Mouse (Mus musculus) kidney, postnatal 10 days (tissue): ENCODE results near the gene Apopt1.
"Not testable (repeated sequence)": the region's sequence is repeated elsewhere in the genome, so short reads cannot be mapped to it uniquely, and the experiment has no call there.

ENCODE experiments used
- DNase-seq: peaks from one replicate; pipeline ENCODE4 v3.0.0; 2021; ENCODE audit warnings: mixed read lengths

The Apopt1 gene

DNA sequence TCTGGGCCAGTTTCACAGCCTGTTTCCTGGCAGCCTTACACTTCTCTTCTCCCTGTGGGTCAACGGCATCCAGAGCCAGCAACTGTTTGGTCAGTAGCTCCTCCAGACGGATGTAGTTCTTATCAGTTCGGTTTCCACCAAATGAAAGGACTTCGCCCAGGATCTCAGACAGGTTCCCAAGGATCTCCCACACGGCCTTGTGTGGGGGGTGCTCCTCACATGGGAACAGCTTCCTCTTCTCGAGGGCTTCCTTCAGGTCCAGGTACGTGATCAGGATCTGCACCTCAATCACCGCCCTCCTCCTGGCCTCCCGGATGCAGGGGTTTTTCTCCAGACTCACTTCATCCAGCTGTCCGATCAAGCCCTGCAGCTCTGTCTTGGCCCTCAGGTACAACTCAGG lies 3.0 kb upstream of the Apopt1 start:
- DNase-seq = no peak

DNA sequence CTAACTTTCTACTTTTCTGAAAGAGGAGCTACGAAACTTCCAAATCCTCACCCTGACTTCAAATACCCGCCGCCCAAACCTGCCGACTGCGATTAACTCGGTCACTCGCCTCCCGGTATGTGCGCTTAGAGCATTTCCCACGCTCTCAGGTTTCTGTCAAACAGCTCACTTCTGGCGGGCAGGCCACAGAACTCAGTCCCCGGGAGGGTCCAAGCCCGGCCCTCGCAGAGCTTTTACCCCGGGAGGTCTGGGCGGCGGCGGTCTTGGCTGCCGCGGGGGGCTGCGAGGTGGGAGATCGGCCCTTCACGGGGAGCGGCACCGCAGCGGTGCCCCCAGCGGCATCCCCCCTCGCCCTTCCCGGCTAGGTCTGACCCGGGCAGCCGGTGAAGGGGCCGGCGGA lies 585 bp upstream of the Apopt1 start:
- DNase-seq = peak; percentile 50

DNA sequence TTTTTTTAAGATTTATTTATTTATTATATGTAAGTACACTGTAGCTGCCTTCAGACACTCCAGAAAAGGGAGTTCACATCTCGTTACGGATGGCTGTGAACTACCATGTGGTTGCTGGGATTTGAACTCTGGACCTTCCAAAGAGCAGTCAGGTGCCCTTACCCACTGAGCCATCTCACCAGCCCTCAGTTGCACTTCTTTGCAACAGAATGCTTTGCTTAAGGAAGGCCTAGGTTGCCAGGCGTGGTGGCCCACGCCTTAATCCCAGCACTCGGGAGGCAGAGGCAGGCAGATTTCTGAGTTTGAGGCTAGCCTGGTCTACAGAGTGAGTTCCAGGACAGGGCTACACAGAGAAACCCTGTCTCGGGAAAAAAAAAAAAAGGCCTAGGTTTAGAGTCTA lies 819 bp downstream of the Apopt1 start:
- not testable (repeated sequence) for DNase-seq

DNA sequence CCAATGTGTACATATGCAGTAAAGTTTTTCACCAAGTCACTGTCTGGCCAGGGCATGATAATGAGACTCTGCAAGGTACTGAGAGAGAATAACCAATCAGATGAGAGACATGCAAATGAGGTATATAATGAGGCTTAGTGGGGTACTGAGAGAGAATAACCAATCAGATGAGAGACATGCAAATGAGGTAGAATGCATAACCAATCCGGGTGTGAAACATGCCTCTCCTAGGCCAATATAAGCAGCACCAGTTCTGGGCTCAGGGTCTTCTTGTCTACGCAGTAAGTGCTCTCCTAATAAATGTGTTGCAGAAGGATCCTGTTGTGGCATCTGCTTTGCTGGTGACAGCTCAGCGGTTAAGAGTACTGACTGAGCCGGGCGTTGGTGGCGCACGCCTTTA lies 3.4 kb downstream of the Apopt1 start:
- no peak for DNase-seq

DNA sequence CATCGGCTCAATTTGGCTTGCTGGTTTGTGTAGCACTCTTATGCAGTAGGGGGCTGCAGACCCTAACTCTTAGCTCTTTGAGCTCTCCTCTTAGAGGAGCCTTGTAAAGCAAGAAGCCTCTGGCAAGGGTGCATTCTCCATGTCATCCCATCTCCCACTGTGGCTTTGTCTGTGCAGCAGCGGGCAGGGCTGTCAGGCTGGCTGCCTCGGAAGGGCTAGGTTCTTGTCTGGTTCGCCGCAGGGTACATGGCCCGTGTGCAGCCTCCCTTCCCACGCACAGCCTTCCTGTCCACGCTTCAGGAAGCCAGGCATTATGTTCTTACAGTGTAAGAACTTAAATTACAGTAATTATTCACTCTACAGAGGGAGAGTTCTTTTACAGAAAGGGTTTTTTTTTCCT lies 5.6 kb downstream of the Apopt1 start:
- DNase-seq = no peak

DNA sequence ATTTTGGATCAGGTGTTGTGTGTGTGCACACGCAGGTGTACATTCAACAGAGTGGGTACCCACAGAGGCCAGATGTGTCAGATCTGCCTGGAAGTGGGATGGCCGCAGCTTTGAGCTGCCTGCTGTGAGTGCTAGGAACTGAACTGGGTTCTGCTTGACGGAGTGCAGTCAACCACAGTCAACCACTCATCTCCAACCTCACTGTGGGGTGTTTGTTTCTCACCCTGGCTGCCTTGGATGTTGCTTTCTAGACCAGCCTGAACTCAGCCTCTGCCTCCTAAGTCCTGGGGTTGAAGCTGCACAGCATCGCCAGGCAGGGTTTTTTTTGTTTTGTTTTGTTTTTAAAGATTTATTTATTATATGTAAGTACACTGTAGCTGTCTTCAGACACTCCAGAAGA lies 7.2 kb downstream of the Apopt1 start:
- DNase-seq = no peak

DNA sequence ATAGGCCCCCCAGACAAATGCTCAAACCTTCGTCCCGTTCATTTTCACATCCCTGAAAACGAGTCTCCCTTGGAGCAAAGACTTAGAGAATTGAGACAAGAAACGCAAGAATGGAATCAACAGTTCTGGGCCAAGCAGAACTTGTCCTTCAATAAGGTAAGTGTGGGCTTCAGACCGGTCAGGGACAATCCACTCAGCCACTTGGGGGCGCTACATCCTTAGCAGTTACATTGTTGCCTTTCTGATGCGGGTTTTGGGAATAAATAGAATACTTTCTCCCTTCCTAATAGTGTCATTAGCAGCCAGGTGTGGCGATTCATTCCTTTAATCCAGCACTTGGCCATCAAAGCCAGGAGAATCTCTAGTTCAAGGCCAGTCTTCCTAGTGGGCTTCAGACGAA lies 9.6 kb downstream of the Apopt1 start:
- DNase-seq = peak; percentile 75

DNA sequence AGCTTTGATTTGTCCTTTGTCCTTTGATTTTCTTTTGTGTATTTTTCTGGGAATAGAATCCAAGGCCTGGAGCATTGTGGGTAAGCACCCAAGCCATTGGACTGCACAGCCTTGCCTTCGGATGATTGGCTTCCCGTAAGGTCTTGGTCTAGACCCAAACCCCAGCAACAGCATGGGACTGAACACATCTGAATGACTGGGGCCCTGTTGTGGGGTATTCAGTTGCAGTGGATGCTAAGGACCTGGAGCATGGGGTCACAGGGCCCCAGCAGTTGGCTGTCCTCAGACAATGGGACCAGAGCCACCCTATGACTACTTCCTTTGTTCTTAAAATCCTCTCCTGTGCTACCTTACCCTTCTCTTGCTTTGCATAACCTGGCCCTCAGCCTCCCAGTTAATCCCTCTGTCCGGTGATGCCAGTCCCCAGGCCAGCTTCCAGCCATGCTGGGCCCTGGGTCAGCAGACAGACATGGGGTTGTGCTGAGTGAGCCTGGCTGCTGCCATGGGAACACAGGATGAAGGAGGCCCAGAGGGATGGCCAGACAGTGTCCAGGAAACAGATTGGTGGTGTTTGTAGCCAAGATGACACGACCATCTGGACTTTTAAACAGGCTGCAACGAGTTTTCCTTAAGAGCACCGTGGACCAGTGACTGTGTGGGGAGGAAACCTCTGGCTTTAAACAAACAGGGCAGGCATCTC lies 11.7 kb downstream of the Apopt1 start:
- DNase-seq = no peak

DNA sequence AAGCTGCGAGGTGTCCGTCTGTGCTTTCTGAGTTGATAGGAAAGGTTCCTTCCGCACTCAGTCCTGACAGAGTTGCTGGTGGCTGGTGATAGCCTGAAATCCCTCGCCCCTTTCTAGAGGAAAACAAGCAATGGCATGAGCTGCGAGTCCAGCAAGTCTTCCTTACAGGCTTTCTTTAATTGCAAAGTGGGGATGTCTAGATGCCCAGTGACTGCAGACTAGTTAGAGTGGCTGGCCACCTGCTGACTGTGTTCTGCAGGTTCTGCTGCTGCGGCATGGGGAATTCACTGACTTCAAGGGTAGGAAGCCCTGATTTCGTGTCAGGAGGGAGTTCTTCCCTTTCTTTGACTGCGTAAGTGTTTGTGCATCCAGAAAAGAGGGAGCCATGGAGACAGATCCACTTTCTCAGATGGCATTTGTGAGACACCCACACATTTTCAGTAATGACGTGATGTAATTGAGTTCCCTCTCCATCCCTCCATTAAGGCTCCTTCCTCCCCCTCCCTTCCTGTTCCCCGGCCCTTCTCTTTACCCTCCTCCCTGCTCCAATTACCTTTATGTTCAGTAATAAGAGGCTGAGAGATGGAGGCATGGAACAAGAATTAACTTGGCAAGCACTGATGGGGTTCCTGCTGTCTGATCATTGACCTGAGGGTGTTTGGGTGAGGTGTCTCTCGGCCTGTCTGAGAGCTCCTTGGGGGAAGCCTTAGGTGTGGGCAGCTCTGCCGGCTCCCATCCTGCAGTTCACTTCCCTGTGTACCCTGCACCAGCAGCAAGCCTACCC lies 12.5 kb downstream of the Apopt1 start:
- no peak for DNase-seq

DNA sequence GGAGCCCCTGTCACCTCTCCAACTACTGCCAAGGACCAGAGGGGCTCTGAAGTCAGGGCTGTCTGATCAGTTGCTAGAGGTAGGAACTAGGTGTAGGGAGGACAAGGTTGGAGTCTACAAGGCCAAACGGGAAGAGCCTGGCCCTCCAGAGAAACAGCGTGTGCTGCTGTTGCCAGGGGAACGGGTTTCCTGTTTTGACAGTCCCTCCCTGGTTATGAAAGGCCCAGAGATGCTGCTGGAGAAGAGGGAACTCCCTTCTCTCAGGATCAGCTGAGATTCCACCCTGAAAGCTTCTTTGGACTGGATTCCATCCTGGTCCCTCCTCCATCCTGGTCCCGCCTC lies 13.0 kb downstream of the Apopt1 start:
- peak; percentile 53 for DNase-seq

DNA sequence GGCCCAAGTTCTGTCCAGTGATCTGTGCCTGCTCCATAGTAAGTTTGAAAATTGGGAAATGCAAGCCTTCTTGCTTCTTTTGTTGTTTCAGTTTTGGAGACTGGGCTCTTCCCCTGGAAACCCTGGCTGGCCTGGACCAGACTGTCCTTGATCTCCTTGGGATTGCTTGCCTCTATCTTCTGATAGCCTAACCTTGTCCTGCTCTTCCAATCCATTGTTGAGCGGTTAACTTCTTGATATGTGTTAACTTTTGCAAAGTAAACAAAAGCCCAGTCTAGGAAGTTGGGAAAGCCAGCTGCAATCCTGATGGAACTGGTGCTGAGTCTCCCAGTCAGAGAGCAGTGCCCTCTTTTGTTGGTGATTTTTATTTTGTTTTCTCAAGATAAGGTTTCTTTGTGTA lies 14.9 kb downstream of the Apopt1 start:
- DNase-seq = no peak

DNA sequence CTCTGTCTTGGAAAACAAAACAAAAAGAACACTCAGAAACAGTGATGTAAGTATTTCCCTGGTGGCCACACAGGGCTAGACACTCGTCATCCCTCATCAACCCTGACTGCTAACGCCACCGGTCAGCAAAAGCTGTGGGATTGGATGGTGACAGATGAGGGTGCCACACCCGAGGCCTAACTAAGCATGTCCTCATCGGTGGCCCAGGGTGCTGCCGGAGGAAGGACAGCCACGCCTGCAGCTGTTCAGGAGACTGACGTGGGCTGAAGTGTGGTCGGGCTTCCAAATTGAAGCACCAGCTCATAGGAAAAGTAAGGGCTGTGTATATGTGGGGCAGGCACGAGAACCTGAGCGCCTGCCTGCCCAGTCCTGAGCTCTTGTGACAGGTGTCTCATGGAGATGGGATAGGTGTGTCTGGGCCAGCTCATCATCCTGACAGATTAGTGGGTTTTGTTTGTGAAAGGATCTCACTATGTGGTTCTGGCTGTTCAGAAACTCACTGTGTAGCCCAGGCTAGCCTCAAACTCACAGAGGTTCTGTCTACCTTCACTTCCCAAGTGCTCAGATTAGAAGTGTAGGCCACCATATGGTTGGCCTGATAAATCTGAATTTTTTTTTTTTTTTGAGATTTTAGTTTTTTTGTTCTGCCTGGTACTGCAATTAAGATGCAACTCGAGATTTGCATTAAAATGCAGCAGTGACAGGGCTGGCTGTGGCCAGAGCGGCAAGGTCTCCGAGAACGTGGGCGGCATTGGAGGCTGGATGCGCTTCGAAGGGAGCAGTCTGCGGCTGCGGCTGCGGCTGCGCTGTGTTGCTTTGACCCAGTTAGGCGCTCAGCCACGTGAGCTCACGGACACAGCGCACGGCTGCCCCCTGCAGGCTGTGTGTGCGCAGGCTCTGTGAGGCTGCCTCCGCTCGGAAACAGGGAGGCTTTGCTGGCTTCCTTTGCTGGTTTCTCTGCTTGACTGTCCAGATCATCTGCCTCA lies 19.1 kb downstream of the Apopt1 start:
- DNase-seq = peak; percentile 94

DNA sequence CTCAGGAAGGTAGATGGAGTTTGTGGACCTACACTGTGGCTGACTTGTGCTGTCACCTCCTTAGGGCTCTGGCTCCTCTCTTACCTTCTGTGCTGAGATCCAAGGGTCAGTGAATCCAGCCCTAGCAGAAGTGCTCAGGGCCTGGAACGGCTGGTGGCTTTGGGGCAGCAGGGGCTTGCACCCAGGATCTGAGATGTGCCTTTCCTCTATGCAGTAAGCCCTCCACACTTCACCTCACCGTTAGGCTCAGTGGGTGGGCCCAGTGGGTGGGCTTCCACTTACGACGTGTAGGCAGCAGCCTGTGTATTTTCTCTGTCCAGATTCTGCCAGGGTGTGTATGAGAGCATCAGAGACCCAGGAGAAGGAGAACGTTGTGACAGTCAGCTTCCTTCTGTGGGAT lies 19.9 kb downstream of the Apopt1 start:
- no peak for DNase-seq

DNA sequence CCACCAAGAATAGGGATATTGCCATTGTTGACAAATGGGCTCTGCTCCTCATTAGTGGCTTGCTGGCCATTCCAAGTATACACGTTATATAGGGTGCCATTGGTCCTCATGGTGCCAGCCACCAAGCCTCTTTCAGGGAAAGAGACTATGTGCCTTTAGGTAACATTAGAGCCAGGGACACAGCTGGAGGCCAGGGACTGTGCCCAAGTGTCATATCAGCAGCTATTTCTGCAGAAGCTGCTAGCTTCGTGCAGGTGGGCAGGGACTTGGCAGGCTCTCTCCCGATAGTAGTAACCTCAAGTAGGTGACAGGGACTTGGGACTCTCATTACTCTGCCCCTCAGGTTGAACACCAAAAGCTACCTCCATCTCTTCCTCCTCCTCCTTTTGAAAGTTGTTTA lies 21.9 kb downstream of the Apopt1 start:
- DNase-seq = no peak

DNA sequence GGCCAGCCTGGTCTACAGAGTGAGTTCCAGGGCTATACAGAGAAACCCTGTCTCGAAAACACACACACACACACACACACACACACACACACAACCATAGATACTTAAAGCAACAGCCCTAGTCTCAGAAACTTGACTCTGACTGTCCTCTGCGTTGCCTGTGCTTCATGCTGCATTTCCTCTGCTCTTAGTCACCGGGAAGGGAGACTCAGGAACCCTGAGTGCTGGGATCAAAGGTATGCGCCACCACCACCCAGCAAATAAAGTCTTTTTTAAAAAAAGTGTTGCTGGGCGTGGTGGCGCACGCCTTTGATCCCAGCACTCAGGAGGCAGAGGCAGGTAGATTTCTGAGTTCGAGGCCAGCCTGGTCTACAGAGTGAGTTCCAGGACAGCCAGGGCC lies 23.6 kb downstream of the Apopt1 start:
- not testable (repeated sequence) for DNase-seq

DNA sequence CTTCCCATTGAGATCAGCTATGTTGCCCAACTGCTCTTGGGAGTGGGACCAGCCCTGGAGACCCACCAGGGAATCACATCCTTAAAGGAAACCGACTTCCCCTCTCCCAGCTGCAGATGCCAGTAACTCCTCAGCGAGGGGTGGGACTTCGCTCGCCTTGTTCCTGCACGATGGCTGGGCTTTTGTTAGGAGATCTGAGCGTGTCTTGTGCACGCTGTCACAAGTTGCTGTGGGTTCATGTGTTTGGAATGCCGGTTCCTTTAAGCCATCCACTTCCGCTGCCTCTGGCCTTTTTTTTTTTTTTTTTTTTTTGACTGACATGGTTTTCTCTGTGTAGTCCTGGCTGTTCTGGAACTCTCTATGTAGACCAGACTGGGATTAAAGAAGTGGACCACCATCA lies 24.3 kb downstream of the Apopt1 start:
- DNase-seq = peak; percentile 35

DNA sequence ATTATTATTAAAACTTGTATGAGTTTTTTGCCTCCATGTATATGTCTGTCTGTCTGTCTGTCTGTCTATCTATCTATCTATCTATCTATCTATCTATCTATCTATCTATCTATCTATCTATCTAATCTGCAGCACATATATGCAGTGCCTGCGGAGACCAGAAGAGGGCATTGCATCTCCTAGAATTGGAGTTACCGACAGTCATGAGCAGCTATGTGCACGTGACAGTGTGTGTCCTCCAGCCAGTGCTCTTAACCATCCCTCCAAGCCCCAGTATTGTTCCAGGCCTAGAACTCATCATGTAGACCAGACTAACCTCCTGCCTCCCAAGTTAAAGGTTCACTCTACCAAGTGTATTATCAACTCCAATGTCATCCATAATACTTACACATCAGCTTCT lies 25.7 kb downstream of the Apopt1 start:
- DNase-seq = peak; percentile 85

DNA sequence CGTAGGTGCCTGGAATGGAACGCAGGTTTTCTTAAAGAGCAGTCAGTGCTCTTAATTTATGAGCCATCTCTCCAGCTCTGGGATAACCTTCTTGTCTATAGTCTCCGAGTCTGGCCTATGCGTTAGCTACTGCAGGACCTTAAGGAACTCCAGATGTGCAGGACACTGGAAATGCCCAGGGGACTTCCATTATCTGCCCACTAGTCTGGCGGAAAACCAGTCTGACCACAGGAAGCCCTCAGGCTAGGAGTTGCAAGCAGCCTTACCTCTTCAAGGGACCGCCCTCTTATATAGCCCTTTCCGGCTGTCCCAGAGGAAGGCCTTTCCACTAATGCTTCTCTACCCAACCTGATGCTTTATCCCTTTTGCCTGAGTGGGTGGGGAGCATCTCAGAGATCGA lies 28.3 kb downstream of the Apopt1 start:
- DNase-seq = no peak

DNA sequence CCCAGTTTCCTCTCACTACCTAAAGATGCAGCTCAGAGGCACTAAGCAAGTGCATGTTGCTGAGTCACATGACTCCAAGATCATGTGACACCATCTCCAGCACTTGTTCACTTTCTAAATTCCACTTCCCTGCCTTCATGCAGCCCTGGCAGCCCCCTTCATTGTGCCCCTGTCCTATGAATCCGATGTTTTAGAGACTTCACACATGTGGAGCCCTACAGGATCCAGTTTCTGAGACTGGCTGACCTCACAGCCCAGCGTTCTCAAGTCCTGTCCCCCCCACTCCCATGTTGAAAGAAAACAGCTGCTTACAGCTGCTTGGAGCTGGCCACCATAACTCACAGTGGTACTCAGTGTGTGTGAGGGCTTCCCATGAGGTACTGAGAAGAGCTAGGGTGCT lies 30.4 kb downstream of the Apopt1 start:
- DNase-seq = peak; percentile 74

DNA sequence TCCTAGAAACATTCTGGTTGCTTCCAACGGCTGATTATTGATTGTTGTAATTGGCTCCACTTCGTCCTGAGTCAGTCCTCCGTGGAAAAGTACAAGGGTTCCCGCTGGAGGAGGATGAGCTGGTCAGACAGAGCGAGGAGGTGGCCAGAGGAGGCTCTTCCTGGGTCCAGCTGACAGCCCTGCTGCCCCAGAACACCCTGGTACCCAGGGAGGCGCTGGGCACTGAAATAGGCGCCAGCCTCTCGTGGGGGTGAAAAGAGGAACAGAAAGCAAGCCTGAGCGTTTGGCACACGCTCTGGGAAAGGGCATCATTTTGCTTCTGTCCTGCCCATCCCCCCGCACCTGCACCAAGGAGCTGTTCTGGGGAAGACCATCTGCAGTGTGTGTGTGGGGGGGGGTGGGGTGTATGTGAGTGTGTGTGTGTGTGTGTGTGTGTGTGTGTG lies 30.9 kb downstream of the Apopt1 start:
- DNase-seq = peak; percentile 48

DNA sequence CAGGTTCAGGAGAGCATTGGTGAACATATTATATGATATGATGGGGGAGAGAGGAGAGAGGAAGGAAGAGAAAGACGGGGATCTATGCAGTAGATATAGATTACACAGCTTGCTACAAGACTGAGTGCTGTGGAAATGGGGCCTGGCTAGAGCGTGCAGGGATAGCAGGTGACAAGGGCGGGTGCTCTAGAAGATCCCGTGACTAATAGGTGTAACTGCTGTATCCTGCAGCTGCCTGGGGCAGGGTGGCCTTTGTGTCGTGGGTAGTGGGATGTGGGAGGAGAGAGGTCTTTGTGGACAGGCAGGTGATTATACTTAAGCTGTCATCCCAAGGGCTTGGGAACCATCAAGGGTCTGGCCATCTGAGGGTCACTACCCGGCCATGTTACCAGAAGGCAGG lies 32.2 kb downstream of the Apopt1 start:
- no peak for DNase-seq

DNA sequence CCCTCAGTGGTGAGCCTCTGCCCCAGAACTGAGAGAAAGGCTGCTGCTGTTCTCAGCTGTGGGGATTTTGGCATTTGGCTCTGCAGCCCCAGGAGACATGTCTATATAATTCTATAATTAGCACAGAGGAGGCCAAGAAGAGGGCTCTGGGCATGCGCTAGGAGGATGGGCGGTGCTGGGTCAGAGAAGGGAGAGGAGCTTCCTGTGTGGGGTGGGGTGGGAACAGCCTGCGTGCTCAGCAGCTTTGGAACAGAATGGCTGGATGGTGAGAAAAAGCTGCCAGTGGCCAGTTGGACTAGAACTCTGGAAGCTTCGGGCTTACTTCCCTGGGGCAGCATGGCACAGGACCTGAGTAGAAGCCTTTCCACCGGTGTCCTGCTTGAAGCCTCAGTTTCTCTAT lies 33.0 kb downstream of the Apopt1 start:
- peak; percentile 89 for DNase-seq

DNA sequence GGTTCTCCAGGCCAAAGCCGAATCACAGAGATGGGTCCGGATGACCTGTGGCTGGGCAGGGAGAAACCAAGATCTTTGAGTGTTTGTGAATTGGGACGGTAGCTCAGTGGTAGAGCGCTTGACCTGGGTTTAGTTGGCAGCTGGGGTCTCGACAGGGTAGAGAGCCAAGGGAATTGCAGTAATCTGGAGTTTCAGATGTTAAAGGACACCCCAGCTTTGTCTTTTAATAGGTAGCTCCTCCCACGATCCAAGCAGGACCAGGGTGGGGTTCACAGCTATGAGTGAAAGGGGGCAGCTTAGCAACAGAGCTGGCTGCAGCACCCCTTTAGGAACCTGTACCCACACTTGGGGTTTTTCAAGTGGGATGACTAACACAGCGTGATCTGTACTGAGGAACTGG lies 34.4 kb downstream of the Apopt1 start:
- DNase-seq = no peak

DNA sequence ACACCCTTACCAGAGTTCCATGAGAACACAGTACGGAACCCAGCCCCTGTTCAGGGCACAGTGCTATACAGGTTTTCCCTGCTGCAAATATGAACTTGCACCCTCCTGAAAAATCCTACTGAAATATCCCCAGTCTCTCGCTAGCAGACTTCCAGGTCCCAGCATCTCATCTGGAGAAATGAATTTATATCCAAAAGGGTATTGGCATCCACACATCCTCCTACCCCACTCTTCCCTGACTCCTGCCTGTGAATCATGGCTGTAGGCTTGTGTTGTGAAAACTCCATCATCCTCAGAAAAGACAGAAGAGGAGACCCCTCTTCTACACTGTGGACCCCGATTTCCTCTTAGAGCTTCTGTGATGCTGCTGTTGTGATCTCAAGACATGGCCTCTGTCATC lies 37.7 kb downstream of the Apopt1 start:
- no peak for DNase-seq
